Mouse (Mus musculus) testis, adult 2 months (tissue): Measurements from ENCODE around the gene Cldn19.

Source experiments
- CTCF ChIP-seq: fragments of 200-500 bp; IDR thresholded peaks from 2 replicates; pipeline ENCODE4 v1.5.1; 2012; ENCODE audit warnings: low read depth, mild to moderate bottlenecking, inconsistent platforms, low read length, moderate library complexity; ENCODE audit not compliant: control insufficient read depth, insufficient read depth, insufficient replicate concordance
- POLR2A ChIP-seq: fragments of 200-500 bp; IDR thresholded peaks from 2 replicates; pipeline ENCODE4 v1.6.1; 2012; ENCODE audit warnings: low read depth, mild to moderate bottlenecking, inconsistent platforms, low read length, moderate library complexity; ENCODE audit not compliant: control insufficient read depth

DNA sequence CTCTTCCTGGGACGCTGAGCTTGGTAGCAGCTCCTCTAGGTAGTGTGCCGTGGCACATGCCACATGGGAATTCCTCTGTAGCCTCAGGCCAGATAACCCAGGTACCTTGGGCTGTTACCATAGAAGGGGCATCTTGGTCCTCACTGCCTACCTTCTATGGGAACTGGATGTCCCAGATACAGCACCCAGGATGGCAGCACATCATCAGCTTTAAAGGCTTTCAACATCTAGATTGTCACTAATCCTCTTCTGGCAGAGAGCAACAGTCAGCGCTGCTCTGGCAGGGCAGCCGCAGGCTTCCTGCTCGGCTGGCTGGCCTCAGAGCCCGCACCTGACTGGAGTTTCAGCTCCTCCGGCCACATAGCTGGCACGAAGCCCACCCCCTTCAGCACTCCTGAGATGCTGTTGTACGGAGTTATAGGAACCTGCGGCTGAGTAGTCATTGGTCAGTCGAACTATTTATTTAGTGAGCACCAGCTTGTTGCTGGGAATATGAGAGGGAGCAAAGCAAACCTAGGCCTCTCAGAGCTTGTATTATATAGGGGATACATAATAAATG, 6.7 kb upstream of the Cldn19 start:
- no peak for TF ChIP-seq CTCF
- no peak for TF ChIP-seq POLR2A
